Mouse (Mus musculus): ENCODE measurements around the gene Exoc3.

Exoc3 gene

GRCm38 (mm10) chr13:74208317-74208985 lies at the start of gene Exoc3:
TSS of gene Exoc3 (minus strand) at chr13:74208732.
- CTCF ChIA-PET = no interaction called here

- CTCF ChIA-PET = no interaction called here
These were observed 38.0 kb upstream of the Exoc3 start for GRCm38 (mm10) chr13:74246494-74246893.

GRCm38 (mm10) chr13:74245899-74246231 lies 37.3 kb upstream of the Exoc3 start:
- CTCF ChIA-PET = no interaction called here

GRCm38 (mm10) chr13:74245214-74245898 lies 36.8 kb upstream of the Exoc3 start:
- CTCF ChIA-PET = no interaction called here

GRCm38 (mm10) chr13:74237574-74237973 lies 29.0 kb upstream of the Exoc3 start:
- CTCF ChIA-PET = no interaction called here

- CTCF ChIA-PET = no interaction called here
These were observed 12.1 kb upstream of the Exoc3 start for GRCm38 (mm10) chr13:74220659-74221058.

- CTCF ChIA-PET = no interaction called here
These were observed 9.9 kb upstream of the Exoc3 start for GRCm38 (mm10) chr13:74218441-74218840.

- CTCF ChIA-PET = no interaction called here
These were observed 434 bp upstream of the Exoc3 start for GRCm38 (mm10) chr13:74208986-74209345.

- CTCF ChIA-PET = no interaction called here
These were observed 12.1 kb downstream of the Exoc3 start for GRCm38 (mm10) chr13:74196451-74196850.

- CTCF ChIA-PET = no interaction called here
These were observed 15.9 kb downstream of the Exoc3 start for GRCm38 (mm10) chr13:74192613-74193012.

GRCm38 (mm10) chr13:74183011-74183695 lies 25.4 kb downstream of the Exoc3 start:
- CTCF ChIA-PET = no interaction called here

- CTCF ChIA-PET = no interaction called here
These were observed 36.5 kb downstream of the Exoc3 start for GRCm38 (mm10) chr13:74172036-74172435.

- CTCF ChIA-PET = no interaction called here
These were observed 38.9 kb downstream of the Exoc3 start for GRCm38 (mm10) chr13:74169446-74170164.

GRCm38 (mm10) chr13:74167492-74167891 lies 41.0 kb downstream of the Exoc3 start:
- CTCF ChIA-PET = no interaction called here

- CTCF ChIA-PET = interaction anchor here (0.6 kb wide), 1 partner anchor 157 kb away, joined by 17 read pairs; no protein-coding TSS in a partner anchor
These were observed 41.5 kb downstream of the Exoc3 start for GRCm38 (mm10) chr13:74167057-74167413.

GRCm38 (mm10) chr13:74166348-74167056 lies 42.0 kb downstream of the Exoc3 start:
- CTCF ChIA-PET = interaction anchor here (0.6 to 0.7 kb wide), 2 partner anchors 157 to 326 kb away, joined by 4 to 17 read pairs; no protein-coding TSS in a partner anchor

- CTCF ChIA-PET = no interaction called here
These were observed 61.2 kb downstream of the Exoc3 start for GRCm38 (mm10) chr13:74147327-74147726.

- CTCF ChIA-PET = no interaction called here
These were observed 62.4 kb downstream of the Exoc3 start for GRCm38 (mm10) chr13:74145983-74146622.

- CTCF ChIA-PET = interaction anchor here (0.6 kb wide), 1 partner anchor 54 kb away, joined by 3 read pairs; no protein-coding TSS in a partner anchor
These were observed 64.2 kb downstream of the Exoc3 start for GRCm38 (mm10) chr13:74144120-74144884.

GRCm38 (mm10) chr13:74143282-74143681 lies 65.2 kb downstream of the Exoc3 start:
- CTCF ChIA-PET = no interaction called here

GRCm38 (mm10) chr13:74140793-74141192 lies 67.7 kb downstream of the Exoc3 start:
- CTCF ChIA-PET = no interaction called here

Measured in spleen, embryonic (tissue).